Mouse (Mus musculus) lung, postnatal 14 days (tissue): ENCODE data around the gene Pnpla2.

Source experiments
- DNase-seq: peaks from one replicate; pipeline ENCODE4 v3.0.0; 2021

Gene Pnpla2

GRCm38 (mm10) chr7:141485186-141485585 lies 30.2 kb downstream of the Pnpla2 start:
- DNase-seq = no peak

GRCm38 (mm10) chr7:141485606-141486005 lies 30.6 kb downstream of the Pnpla2 start:
- DNase-seq = no peak

GRCm38 (mm10) chr7:141486239-141486638 lies 31.2 kb downstream of the Pnpla2 start:
- no peak for DNase-seq

GRCm38 (mm10) chr7:141487141-141487540 lies 32.1 kb downstream of the Pnpla2 start:
- no peak for DNase-seq

GRCm38 (mm10) chr7:141491151-141491550 lies 36.2 kb downstream of the Pnpla2 start:
- DNase-seq = no peak

GRCm38 (mm10) chr7:141492738-141493137 lies 37.7 kb downstream of the Pnpla2 start:
- DNase-seq = no peak

- DNase-seq = no peak
Observed at GRCm38 (mm10) chr7:141493729-141494128, 38.7 kb downstream of the Pnpla2 start.

- no peak for DNase-seq
Observed at GRCm38 (mm10) chr7:141495379-141495778, 40.4 kb downstream of the Pnpla2 start.

- no peak for DNase-seq
Observed at GRCm38 (mm10) chr7:141495940-141496339, 40.9 kb downstream of the Pnpla2 start.

GRCm38 (mm10) chr7:141497600-141497999 lies 42.6 kb downstream of the Pnpla2 start:
- no peak for DNase-seq

GRCm38 (mm10) chr7:141501820-141502555 lies 47.0 kb downstream of the Pnpla2 start:
- DNase-seq = no peak

GRCm38 (mm10) chr7:141502556-141502905 lies 47.5 kb downstream of the Pnpla2 start:
- DNase-seq = no peak

- no peak for DNase-seq
Observed at GRCm38 (mm10) chr7:141506278-141506677, 51.3 kb downstream of the Pnpla2 start.

- DNase-seq = no peak
Observed at GRCm38 (mm10) chr7:141508160-141508559, 53.2 kb downstream of the Pnpla2 start.

GRCm38 (mm10) chr7:141510196-141510595 lies 55.2 kb downstream of the Pnpla2 start:
- DNase-seq = no peak
